Mouse (Mus musculus) forebrain, embryonic 15.5 days (tissue): ENCODE data around the gene Hnrnpa1. TPM values are rescaled to one million over a fixed set of nuclear protein-coding genes. Genes with fewer than 3 reads are reported as not detected.
"Not testable (repeated sequence)": the region's sequence is repeated elsewhere in the genome, so short reads cannot be mapped to it uniquely, and the experiment has no call there.

Experiments
- ATAC-seq: fragments of 200-750 bp; cut with Nextera tagmentation; replicated peaks from 2 replicates; pipeline ENCODE4 v1.8.0; 2017; ENCODE audit warnings: mild to moderate bottlenecking, moderate TSS enrichment, moderate library complexity
- H3K27ac ChIP-seq: fragments of 300-500 bp; sonication (generic); replicated peaks from 2 replicates; pipeline ENCODE4 v1.5.1; 2015; ENCODE audit warnings: mild to moderate bottlenecking, inconsistent platforms
- H3K27me3 ChIP-seq: fragments of 300-500 bp; sonication (generic); 2 replicates; pipeline ENCODE4 v1.6.1; 2015; ENCODE audit warnings: inconsistent platforms
- H3K36me3 ChIP-seq: fragments of 300-500 bp; sonication (generic); 2 replicates; pipeline ENCODE4 v1.6.1; 2015; ENCODE audit warnings: mild to moderate bottlenecking, inconsistent platforms
- H3K4me1 ChIP-seq: fragments of 300-500 bp; sonication (generic); 2 replicates; pipeline ENCODE4 v1.6.1; 2015; ENCODE audit warnings: inconsistent platforms
- H3K4me2 ChIP-seq: fragments of 300-500 bp; sonication (generic); replicated peaks from 2 replicates; pipeline ENCODE4 v1.6.1; 2015; ENCODE audit warnings: mild to moderate bottlenecking, inconsistent platforms
- H3K4me3 ChIP-seq: fragments of 300-500 bp; sonication (generic); 2 replicates; pipeline ENCODE4 v1.5.1; 2015; ENCODE audit warnings: mild to moderate bottlenecking, inconsistent platforms
- H3K9ac ChIP-seq: fragments of 300-500 bp; sonication (generic); replicated peaks from 2 replicates; pipeline ENCODE4 v1.6.1; 2015; ENCODE audit warnings: mild to moderate bottlenecking, inconsistent platforms
- H3K9me3 ChIP-seq: fragments of 300-500 bp; sonication (generic); 2 replicates; pipeline ENCODE4 v1.6.1; 2016; ENCODE audit warnings: inconsistent platforms
- WGBS: fragments of 180-500 bp; shearing (Covaris S2); methylation state at CpG from one replicate; pipeline ENCODE4 v1.1.7; 2015; ENCODE audit warnings: mixed read lengths; 5-methylcytosine and 5-hydroxymethylcytosine counted together
- polyA plus RNA-seq: library from polyadenylated mRNA; unstranded; fragments of >200 nt; fragmentation: Nextera tagmentation; extraction: Ambion mirVana; gene quantifications from 2 replicates; pipeline ENCODE4 v1.2.1, GENCODE M21; 2015

Gene Hnrnpa1
- polyA plus RNA-seq, 1 experiment from 2014 or later: 995 TPM

DNA sequence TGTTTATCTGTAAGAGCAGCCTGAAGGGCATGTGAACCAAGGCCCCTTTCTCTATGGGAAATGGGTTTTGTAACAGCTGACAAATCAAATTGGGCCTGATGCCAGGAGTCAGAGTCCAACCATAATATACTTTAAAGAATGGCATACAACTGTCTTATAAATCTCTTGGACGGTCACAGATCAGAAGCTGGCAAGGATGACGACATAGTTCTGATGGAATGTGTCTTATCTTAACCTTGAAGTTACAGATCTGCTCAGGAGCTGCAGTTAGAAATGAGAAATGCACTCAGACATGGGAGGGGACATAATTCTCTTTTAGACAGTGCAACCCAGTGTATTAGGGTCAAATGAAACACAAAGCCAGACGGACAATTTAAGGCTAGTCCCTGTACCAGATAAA lies 19.4 kb upstream of the Hnrnpa1 start:
- Histone ChIP-seq H3K36me3 (no peaks in the 10 kb centered on the region), H3K9ac (no peak overlapping the region), H3K4me1 (peaks cover 10% of the 10 kb centered on the region), H3K9me3 (no peaks in the 10 kb centered on the region), H3K27ac (no peak overlapping the region), H3K4me2 (no peak overlapping the region), H3K4me3 (no peak overlapping the region), H3K27me3 (no peaks in the 10 kb centered on the region)
- 62% methylated on average over 3 of the region's 3 CpGs for WGBS
- ATAC-seq: no peak

DNA sequence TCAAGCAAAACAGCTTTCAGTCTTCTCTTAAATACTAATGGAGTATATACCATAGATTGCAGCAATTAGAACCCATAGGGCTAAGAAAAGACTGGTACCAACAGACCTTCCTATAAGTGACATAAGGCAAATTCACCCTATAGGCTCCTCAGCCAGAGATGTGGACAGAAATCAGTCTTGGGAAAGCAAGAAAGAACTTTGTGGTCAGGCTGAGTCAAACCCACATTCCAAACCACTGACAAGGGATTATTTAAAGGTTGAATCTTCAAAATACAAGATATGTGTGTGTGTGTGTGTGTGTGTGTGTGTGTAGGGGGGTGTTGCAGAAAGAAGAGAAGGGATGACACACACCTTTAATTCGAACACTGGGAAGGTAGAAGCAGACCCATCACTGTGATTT lies 18.8 kb upstream of the Hnrnpa1 start:
- Histone ChIP-seq H3K4me1 (peaks cover 5% of the 10 kb centered on the region; the same call in 1 of the 2 replicates), H3K4me3 (no peak overlapping the region), H3K36me3 (no peaks in the 10 kb centered on the region), H3K9ac (no peak overlapping the region), H3K27ac (no peak overlapping the region), H3K9me3 (no peaks in the 10 kb centered on the region), H3K27me3 (no peaks in the 10 kb centered on the region), H3K4me2 (no peak overlapping the region)
- no peak for ATAC-seq
- WGBS: 92% methylated on average over 1 of the region's 1 CpGs

DNA sequence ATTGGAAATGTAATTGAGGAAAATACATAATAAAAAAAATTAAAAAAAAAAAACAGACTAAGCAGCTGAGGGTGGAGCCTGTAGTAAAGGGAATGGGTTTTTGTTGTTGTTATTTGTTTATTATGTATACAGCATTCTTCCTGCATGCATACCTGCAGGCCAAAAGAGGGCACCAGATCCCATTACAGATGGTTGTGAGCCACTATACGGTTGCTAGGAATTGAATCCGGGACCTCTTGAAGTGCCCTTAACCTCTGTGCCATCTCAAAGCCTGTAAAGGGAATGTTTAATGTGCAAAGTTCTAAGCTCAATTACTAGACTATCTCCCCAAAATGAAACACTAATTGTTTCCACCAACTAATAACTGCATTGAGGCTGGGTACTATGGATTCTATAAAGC lies 16.1 kb upstream of the Hnrnpa1 start:
- no peak for ATAC-seq
- Histone ChIP-seq H3K4me2 (no peak overlapping the region), H3K36me3 (no peaks in the 10 kb centered on the region), H3K9me3 (no peaks in the 10 kb centered on the region), H3K27me3 (no peaks in the 10 kb centered on the region), H3K4me3 (no peak overlapping the region), H3K9ac (no peak overlapping the region), H3K27ac (no peak overlapping the region), H3K4me1 (peaks cover 12% of the 10 kb centered on the region)
- WGBS: 86% methylated on average over 2 of the region's 2 CpGs

DNA sequence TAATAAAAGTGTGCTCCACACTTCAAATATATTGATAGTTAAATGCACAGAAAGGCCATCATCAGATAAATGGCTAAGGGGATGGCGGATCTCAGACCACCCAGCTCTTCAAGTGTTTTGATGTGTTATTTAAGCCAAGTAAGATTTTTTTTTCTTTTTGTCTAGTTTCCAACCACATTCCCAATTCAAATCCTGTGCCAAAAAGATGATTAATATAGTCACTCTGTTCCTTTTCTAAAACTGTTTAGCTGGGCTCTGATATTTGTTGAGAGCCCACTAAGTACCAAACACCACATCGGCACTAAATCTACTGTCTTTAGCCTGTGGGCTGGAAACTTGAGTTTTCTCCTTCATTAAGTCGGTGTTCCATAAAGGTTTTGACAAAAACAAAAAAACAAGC lies 13.2 kb upstream of the Hnrnpa1 start:
- ATAC-seq: no peak
- WGBS: 53% methylated on average over 3 of the region's 3 CpGs
- no peak overlapping the region for H3K27ac ChIP-seq
- peaks cover 18% of the 10 kb centered on the region for H3K4me1 ChIP-seq
- H3K9me3 ChIP-seq: no peaks in the 10 kb centered on the region
- H3K36me3 ChIP-seq: no peaks in the 10 kb centered on the region
- no peak overlapping the region for H3K4me3 ChIP-seq
- no peak overlapping the region for H3K9ac ChIP-seq
- no peak overlapping the region for H3K4me2 ChIP-seq
- H3K27me3 ChIP-seq: no peaks in the 10 kb centered on the region

DNA sequence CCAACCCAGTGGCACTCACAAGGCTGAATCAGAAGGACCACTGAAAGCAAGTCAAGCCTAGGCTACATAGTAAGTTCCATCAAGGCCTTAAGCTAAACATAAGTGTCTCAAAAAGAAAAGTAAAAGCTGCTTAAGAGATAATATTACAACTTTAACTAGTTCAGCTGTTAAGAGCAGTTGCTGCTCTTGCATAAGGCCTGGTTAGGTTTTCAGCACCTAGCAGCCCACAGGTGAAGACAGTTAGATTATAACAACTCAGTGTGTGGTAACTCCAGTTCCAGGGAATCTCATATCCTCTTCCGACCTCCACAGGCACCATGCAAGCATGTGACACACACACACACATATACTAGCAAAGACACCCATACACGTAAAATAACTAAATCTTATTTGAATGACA lies 12.7 kb upstream of the Hnrnpa1 start:
- Histone ChIP-seq H3K36me3 (no peaks in the 10 kb centered on the region), H3K9me3 (no peaks in the 10 kb centered on the region), H3K27me3 (no peaks in the 10 kb centered on the region), H3K4me1 (peaks cover 18% of the 10 kb centered on the region), H3K4me3 (no peak overlapping the region), H3K4me2 (no peak overlapping the region), H3K27ac (no peak overlapping the region), H3K9ac (no peak overlapping the region)
- 93% methylated on average over 2 of the region's 2 CpGs for WGBS
- ATAC-seq: no peak

DNA sequence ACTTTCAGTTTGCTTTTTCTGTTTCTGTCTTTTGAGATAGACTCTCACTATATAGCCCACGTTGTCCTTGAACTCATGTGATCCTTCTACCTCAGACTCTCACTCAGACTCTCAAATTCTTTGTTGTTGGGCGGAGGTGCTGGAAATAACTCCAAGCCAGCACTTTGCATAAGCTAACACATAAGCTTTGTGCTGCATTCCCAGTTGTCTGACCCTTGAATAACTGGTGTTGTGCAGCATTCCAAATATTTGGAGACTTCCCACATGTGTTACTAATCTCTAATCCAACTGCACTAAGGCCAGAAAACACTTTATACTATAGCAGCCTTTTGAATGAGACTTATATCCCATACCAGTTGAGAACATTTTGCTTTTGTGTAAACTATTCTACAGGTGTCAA lies 11.3 kb upstream of the Hnrnpa1 start:
- H3K4me2 ChIP-seq: no peak overlapping the region
- no peak overlapping the region for H3K9ac ChIP-seq
- no peak overlapping the region for H3K27ac ChIP-seq
- no peak for ATAC-seq
- no peaks in the 10 kb centered on the region for H3K9me3 ChIP-seq
- no peak overlapping the region for H3K4me3 ChIP-seq
- no peaks in the 10 kb centered on the region for H3K36me3 ChIP-seq
- no peaks in the 10 kb centered on the region for H3K27me3 ChIP-seq
- H3K4me1 ChIP-seq: peaks cover 18% of the 10 kb centered on the region
- WGBS: 73% methylated on average over 2 of the region's 2 CpGs

DNA sequence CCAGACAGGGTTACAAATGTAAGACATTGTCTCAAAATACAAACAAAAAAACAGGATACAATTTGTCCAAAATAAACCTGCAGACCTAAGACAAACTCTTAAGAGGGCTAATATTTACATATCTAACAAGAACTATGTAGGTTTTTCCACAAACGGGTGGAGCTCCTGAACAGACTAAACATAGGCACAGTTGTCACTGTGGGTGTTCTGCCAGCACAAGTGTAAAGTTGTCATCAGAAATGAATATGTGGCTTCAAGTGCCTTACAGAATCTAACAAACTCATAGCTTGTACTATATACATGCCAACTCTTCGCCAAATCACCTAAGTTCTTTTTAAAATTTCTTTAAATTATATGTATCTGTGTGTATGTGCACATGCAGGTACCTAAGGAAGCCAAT lies 7.1 kb upstream of the Hnrnpa1 start:
- Histone ChIP-seq H3K4me1 (peaks cover 19% of the 10 kb centered on the region), H3K36me3 (peaks cover 13% of the 10 kb centered on the region), H3K4me3 (no peak overlapping the region), H3K27ac (no peak overlapping the region), H3K27me3 (no peaks in the 10 kb centered on the region), H3K4me2 (no peak overlapping the region), H3K9me3 (no peaks in the 10 kb centered on the region), H3K9ac (no peak overlapping the region)
- no peak for ATAC-seq
- WGBS: 82% methylated on average over 2 of the region's 2 CpGs

DNA sequence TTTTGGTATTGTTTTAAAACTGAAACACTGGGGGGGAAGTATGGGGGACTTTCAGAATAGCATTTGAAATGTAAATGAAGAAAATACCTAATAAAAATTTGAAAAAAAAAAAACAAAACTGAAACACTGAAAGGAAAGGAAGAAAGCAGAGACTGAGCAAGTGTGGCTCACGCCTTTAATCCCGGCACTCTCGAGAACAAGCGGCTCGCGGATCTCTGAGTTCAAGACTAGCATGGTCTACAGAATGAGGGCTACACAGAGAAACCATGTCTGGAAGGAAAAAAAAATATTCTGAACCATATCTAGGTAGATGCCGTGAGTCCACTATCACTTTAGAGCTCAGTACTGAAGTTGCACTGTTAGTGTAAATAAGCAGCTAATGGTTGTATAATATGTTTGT lies 2.9 kb upstream of the Hnrnpa1 start:
- Histone ChIP-seq H3K4me2 (0 out of 2 replicates have a peak overlapping the region, but pooled peaks have one; percentile 77), H3K36me3 (peaks cover 21% of the 10 kb centered on the region), H3K9ac (no peak overlapping the region), H3K4me1 (peaks cover 36% of the 10 kb centered on the region), H3K4me3 (no peak overlapping the region), H3K9me3 (no peaks in the 10 kb centered on the region), H3K27me3 (no peaks in the 10 kb centered on the region), H3K27ac (no peak overlapping the region)
- 94% methylated on average over 7 of the region's 7 CpGs for WGBS
- no peak for ATAC-seq

DNA sequence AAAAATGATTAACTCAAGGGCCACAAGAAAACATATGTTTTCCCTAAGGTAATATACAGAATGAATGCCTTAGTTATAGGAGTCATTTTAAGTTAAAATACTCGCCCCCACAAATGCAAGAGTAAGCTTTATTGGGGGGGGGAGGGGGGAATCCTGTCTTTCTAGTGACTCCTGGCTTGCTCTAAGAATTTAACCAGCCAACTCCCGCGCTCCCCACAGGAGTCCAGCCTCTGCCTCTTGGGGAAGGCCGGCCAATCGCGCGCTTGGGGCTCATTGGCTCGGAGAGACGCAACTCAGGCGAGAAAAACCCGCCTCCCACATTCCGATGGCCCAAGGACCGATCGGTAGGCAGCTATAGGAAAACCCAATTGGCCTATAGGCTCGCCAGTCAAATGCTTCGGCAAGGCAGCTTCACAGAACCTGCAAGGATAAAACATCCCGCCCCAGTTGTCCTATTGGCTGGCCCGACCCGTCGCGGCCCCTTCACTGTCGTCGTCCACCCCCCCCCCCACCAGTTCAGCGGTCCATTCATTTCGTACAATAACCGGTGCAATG lies 1.0 kb upstream of the Hnrnpa1 start:
- peak overlapping the region; percentile 83 for H3K4me3 ChIP-seq
- peak overlapping the region; percentile 57 for H3K9ac ChIP-seq
- H3K27ac ChIP-seq: peak overlapping the region; percentile 96
- peaks cover 55% of the 10 kb centered on the region for H3K4me1 ChIP-seq
- H3K4me2 ChIP-seq: peak overlapping the region; percentile 77
- peak; percentile 90 for ATAC-seq
- H3K27me3 ChIP-seq: no peaks in the 10 kb centered on the region
- H3K9me3 ChIP-seq: no peaks in the 10 kb centered on the region
- WGBS: under 1% methylated on average over 26 of the region's 26 CpGs
- peaks cover 39% of the 10 kb centered on the region for H3K36me3 ChIP-seq

DNA sequence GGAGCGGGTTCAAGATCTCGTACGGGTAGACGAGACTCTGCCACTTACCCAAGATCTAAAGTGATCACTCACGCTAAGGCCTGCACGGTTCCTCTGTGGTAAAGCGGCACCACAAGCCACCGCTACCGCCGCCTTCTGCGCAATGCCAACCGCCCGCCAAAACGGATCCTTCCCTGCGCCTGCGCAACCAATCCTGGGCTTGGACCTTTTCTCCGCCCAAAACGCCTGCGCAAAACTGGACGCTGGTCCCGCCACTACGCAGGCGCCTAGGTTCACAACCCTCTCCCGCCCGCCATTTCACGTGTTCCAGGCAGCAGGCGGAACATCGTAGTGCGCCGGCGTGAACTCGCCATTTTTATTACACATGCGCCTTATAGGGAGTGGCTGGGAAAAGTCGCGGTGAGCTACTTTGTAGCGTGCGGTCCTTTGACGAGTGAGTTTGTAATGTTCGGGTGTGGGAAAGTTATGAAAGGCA lies 510 bp upstream of the Hnrnpa1 start, which contains the start of gene Cbx5:
TSS of gene Cbx5 (minus strand) at position 132 of the 475 bp plus-strand sequence.
- Histone ChIP-seq H3K27ac (peak within 1 kb of the TSS; percentile 96), H3K4me3 (peak within 1 kb of the TSS; percentile 83), H3K9me3 (no peaks in the 10 kb centered on the region), H3K27me3 (no peaks in the 10 kb centered on the region), H3K36me3 (peaks cover 37% of the 10 kb centered on the region), H3K4me2 (peak within 1 kb of the TSS; percentile 88), H3K4me1 (peaks cover 55% of the 10 kb centered on the region), H3K9ac (peak within 1 kb of the TSS; percentile 87)
- WGBS: under 1% methylated on average over 39 of the region's 39 CpGs
- ATAC-seq: peak; percentile 93

DNA sequence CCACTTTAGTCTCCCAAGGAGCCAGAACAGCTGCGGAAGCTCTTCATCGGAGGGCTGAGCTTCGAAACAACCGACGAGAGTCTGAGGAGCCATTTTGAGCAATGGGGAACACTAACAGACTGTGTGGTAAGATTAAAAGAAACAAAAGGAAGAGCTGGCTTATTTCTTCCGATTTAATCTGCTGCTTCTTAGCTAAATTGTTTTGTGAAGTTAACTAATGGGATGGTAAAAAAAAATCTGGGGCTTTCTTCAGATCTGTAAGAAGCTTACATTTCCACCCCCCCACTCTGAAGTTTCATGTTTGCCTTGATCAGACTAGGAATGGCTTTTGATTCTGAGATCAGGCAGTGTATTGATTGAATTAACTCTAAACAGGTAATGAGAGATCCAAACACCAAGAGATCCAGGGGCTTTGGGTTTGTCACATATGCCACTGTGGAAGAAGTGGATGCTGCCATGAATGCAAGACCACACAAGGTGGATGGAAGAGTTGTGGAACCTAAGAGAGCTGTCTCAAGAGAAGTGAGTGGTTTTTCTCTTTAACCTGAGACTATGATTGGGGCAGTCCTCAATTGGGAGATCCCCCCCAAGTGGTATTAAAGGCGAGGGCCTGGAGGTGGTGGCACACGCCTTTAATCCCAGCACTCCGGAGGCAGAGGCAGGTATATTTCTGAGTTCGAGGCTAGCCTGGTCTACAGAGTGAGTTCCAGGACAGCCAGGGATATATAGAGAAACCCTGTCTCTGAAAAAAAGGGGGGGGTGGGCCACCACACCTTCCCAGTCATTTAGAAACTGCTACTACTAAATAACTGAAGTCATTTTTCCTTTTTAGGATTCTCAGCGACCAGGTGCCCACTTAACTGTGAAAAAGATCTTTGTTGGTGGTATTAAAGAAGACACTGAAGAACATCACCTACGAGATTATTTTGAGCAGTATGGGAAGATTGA lies 1.1 kb downstream of the Hnrnpa1 start:
- not testable (repeated sequence) for H3K9me3 ChIP-seq, H3K27me3 ChIP-seq, ATAC-seq
- Histone ChIP-seq H3K27ac (peak overlapping the region; percentile 96), H3K9ac (peak overlapping the region; percentile 87), H3K4me1 (peaks cover 60% of the 10 kb centered on the region), H3K4me3 (peak overlapping the region; percentile 83), H3K4me2 (peak overlapping the region; percentile 88), H3K36me3 (peaks cover 40% of the 10 kb centered on the region)
- 9% methylated on average over 12 of the region's 12 CpGs for WGBS

DNA sequence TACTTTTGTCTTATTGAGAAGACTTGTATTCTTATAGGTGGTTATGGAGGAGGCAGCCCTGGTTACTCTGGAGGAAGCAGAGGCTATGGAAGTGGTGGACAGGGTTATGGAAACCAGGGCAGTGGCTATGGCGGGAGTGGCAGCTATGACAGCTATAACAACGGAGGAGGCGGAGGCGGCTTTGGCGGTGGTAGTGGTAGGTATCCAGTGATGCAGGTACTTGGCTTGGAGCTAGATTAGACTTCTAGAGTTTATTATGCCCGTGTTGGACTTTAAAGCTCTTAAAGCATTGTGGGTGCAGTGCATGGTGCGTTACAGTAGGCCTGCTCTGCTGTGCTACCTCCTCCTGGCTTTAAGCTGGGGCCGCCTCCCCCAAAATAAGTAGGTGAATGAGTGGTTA lies 2.7 kb downstream of the Hnrnpa1 start:
- Histone ChIP-seq H3K4me1 (peaks cover 50% of the 10 kb centered on the region), H3K36me3 (peaks cover 56% of the 10 kb centered on the region), H3K27me3 (no peaks in the 10 kb centered on the region), H3K9me3 (no peaks in the 10 kb centered on the region), H3K27ac (no peak overlapping the region), H3K4me2 (peak overlapping the region; percentile 88), H3K4me3 (peak overlapping the region; percentile 83), H3K9ac (0 out of 2 replicates have a peak overlapping the region, but pooled peaks have one; percentile 10)
- 67% methylated on average over 8 of the region's 8 CpGs for WGBS
- ATAC-seq: no peak
